Mouse (Mus musculus): Measurements from ENCODE around the gene March1. TPM values are rescaled to one million over a fixed set of nuclear protein-coding genes. Genes with fewer than 3 reads are reported as not detected.

Gene March1
- polyA plus RNA-seq (2012; ENCODE audit: insufficient read depth, low replicate concordance): 0.09 TPM in 1 of 2 replicates, not detected in the other

DNA sequence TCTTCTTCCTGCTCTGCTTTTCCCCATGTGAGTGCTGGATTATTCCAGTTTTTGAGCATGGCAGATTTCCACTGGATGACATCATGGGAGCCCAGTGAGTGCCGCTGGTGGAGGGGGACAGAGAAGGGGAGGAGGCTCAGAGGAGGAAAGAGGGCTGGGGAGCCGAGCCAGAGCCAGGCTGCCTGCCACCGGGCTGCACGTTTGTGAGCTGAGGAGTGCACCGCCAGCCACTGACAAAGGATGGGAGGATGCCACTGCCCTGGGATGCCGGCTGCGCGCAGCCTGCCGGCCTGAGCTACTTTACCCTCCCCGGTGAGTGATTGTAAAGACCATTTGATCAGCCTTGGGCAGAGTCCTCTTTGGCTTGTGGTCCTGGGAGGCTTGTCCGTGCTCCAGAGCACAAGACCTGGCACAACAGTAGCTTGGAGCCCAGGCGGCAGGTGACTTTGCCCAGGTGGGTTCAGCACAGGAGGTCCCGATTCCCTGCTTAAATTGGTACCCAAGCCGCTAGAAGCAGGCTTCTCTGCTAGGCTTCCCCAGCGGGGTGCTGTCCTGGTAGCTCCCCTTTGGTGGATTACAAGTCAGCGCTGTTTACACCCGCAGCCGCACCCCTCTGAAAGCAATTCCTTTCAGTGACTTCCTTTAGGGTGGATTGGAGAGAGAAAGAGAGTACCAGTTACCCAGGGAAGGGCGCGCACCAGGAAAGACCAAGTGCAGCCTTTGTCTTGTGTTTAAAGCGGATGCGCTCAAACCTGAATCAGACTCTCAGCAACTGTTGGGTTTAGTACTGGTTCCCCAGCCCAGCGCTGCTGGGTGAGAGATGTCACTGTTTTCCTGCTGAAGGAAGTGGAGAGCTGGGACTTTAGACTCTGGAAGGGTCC, at the start of gene March1:
Gene March1 (plus strand): TSS at position 30 of the 881 bp plus-strand sequence.
- TF ChIP-seq FLI1 (IDR thresholded peaks at IDR 0.05; ENCODE audit: low read length) (no peak), GATA1 (IDR thresholded peaks at IDR 0.05; ENCODE audit: borderline replicate concordance, low read length) (no peak)
- Histone ChIP-seq H3K27me3 (replicated peaks) (peaks cover 2% of the 10 kb centered on the region), H3K36me3 (replicated peaks; ENCODE audit: low read length) (no peaks in the 10 kb centered on the region), H3K9me3 (peaks cover 5% of the 10 kb centered on the region; the same call in 1 of the 2 replicates), H3K4me3 (replicated peaks) (no peak within 1 kb of the TSS), H3K4me1 (no peaks in the 10 kb centered on the region)

DNA sequence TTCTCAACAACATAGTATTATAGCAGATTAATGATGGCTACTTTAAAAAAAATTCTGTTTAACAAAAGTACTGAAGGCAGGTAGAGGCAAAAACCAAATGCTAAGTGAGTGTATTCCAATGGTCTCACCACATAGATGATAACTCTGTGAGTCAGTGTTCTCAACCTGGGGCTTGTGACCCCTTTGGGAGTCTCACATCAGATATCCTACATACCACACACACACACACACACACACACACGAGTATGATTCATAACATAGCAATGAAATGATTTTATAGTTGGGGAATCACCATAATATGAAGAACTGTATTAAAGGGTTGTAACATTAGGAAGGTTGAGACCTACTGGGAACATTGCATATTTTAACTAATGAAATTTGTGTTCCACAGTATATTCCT, 30.8 kb upstream of the March1 start:
- Histone ChIP-seq H3K27me3 (replicated peaks) (no peaks in the 10 kb centered on the region), H3K4me3 (replicated peaks) (no peak overlapping the region), H3K9me3 (peaks cover 5% of the 10 kb centered on the region), H3K36me3 (replicated peaks; ENCODE audit: low read length) (no peaks in the 10 kb centered on the region), H3K4me1 (no peaks in the 10 kb centered on the region)
- TF ChIP-seq FLI1 (IDR thresholded peaks at IDR 0.05; ENCODE audit: low read length): no peak
- no peak for TF ChIP-seq GATA1 (IDR thresholded peaks at IDR 0.05; ENCODE audit: borderline replicate concordance, low read length)

DNA sequence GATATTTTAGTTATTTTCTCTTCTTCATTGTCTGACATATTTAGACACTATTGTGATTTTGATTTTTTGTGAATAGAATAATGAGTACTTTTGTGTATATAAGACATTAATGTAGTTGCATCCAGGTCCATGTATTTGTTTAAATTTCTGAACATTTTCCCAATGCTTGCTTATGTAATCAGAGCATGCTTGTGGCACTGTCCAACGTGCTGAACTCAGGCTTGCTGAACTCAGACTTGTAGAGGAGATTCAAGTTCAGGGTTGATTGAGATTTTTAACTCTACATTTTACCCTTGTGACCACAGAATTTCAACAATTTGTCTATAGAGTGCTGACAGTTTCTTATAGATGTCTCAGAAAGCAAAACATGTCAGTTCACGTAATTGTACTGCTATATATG, 14.5 kb upstream of the March1 start:
- Histone ChIP-seq H3K4me3 (replicated peaks) (no peak overlapping the region), H3K36me3 (replicated peaks; ENCODE audit: low read length) (no peaks in the 10 kb centered on the region), H3K9me3 (peaks cover 2% of the 10 kb centered on the region; the same call in 1 of the 2 replicates), H3K4me1 (no peaks in the 10 kb centered on the region), H3K27me3 (replicated peaks) (no peaks in the 10 kb centered on the region)
- TF ChIP-seq GATA1 (IDR thresholded peaks at IDR 0.05; ENCODE audit: borderline replicate concordance, low read length) (no peak), FLI1 (IDR thresholded peaks at IDR 0.05; ENCODE audit: low read length) (no peak)

DNA sequence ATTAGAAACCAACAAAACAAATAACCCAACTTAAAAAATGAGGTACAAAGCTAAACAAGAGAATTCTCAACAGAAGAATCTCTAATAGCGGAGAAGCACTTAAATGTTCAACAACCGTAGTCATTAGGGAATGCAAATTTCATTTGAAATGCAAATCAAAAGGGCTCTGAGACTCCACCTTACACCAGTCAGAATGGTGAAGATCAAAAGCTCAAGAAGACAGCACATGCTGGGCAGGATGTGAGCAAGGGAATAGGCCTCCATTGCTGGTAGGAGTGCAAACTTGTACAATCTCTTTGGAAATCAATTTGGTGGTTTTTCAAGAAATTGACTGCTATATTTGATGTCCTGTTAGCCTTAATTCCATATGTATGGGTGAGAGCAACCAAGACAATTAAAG, 8.2 kb upstream of the March1 start:
- TF ChIP-seq FLI1 (IDR thresholded peaks at IDR 0.05; ENCODE audit: low read length): no peak
- no peak for TF ChIP-seq GATA1 (IDR thresholded peaks at IDR 0.05; ENCODE audit: borderline replicate concordance, low read length)
- no peaks in the 10 kb centered on the region for H3K36me3 ChIP-seq (replicated peaks; ENCODE audit: low read length)
- H3K4me3 ChIP-seq (replicated peaks): no peak overlapping the region
- H3K4me1 ChIP-seq: no peaks in the 10 kb centered on the region
- H3K9me3 ChIP-seq: peaks cover 1% of the 10 kb centered on the region; the same call in 1 of the 2 replicates
- H3K27me3 ChIP-seq (replicated peaks): no peaks in the 10 kb centered on the region

DNA sequence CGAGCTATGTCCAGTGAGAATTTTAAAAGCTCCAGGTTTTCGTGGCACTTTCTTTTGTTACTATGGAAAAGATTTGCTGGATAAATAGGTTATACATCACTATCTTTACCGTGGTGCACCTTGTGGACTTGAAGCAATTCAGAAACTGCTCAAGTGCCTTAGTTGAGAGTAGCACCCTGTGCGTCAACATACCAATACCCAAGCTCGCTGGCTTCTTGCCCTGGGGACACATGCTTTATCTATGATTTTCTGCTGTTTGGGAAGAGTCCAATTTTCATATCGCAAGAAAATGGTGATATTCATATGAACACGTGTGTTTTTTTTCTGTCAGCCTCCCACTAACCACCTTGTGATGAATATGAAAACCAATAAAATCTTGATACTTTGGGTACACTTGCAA, 1.3 kb downstream of the March1 start:
- peaks cover 2% of the 10 kb centered on the region for H3K27me3 ChIP-seq (replicated peaks)
- no peaks in the 10 kb centered on the region for H3K36me3 ChIP-seq (replicated peaks; ENCODE audit: low read length)
- H3K4me3 ChIP-seq (replicated peaks): no peak overlapping the region
- no peaks in the 10 kb centered on the region for H3K4me1 ChIP-seq
- TF ChIP-seq FLI1 (IDR thresholded peaks at IDR 0.05; ENCODE audit: low read length) (no peak), GATA1 (IDR thresholded peaks at IDR 0.05; ENCODE audit: borderline replicate concordance, low read length) (no peak)
- H3K9me3 ChIP-seq: peaks cover 5% of the 10 kb centered on the region; the same call in 1 of the 2 replicates

DNA sequence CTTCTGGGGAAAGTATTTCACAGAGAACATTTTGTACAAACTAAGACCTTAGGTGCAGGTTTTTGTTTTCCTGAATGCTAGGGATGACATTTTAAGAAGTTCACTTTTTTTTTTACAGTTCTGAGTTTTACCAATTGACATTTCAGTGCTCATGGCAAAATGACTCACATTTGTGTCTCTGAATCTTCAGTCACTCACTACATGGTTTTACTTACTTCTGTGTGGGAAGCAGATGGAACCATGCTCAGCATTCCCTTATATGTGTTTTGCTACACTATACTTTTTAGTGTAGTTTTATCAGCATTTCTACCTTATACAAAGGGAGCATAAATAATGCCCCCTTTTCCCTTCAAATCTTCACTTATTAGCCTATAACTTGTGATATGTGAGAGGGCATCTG, 27.2 kb downstream of the March1 start:
- Histone ChIP-seq H3K9me3 (no peaks in the 10 kb centered on the region), H3K36me3 (replicated peaks; ENCODE audit: low read length) (no peaks in the 10 kb centered on the region), H3K4me1 (no peaks in the 10 kb centered on the region), H3K27me3 (replicated peaks) (no peaks in the 10 kb centered on the region), H3K4me3 (replicated peaks) (no peak overlapping the region)
- TF ChIP-seq FLI1 (IDR thresholded peaks at IDR 0.05; ENCODE audit: low read length) (no peak), GATA1 (IDR thresholded peaks at IDR 0.05; ENCODE audit: borderline replicate concordance, low read length) (no peak)

DNA sequence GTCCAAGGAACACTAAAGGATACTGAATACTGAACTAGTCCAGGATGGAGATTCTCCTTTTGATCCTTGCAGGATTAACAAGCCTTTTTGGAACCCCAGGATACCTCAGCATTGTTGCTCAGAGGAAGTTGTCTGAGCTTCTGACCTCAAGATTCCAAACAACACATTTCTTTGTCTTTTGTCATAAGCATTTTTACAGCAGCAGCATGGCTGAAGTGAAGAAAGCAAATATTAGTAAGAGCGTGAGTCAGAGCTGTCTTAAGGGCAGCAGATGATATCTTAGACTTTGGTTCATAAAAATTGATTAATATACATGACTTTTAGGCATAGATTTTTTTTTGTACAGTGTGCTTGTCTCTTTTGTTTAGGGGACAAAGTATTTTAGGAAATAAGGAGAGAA, 27.8 kb downstream of the March1 start:
- no peaks in the 10 kb centered on the region for H3K27me3 ChIP-seq (replicated peaks)
- H3K9me3 ChIP-seq: no peaks in the 10 kb centered on the region
- H3K4me1 ChIP-seq: no peaks in the 10 kb centered on the region
- H3K4me3 ChIP-seq (replicated peaks): no peak overlapping the region
- no peaks in the 10 kb centered on the region for H3K36me3 ChIP-seq (replicated peaks; ENCODE audit: low read length)
- TF ChIP-seq FLI1 (IDR thresholded peaks at IDR 0.05; ENCODE audit: low read length) (no peak), GATA1 (IDR thresholded peaks at IDR 0.05; ENCODE audit: borderline replicate concordance, low read length) (no peak)

DNA sequence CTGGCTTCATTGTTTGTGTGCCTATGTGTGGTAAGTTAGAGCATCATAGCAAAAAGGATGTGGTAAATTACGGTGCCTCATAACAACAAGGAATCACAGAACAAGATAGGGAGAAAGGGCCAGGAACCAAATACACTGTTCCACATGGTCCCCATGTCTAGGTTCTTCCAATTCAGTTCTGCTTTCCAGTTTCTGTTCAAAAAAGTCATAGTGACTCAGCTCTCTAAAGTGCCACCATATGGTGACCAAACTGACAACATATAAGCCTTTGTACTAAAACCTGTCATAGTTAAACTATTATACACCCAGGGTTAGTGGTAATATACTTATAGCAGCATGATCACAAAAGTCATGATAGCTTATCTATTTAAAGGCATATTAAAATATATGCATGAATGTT, 28.2 kb downstream of the March1 start:
- H3K36me3 ChIP-seq (replicated peaks; ENCODE audit: low read length): no peaks in the 10 kb centered on the region
- H3K4me1 ChIP-seq: no peaks in the 10 kb centered on the region
- TF ChIP-seq GATA1 (IDR thresholded peaks at IDR 0.05; ENCODE audit: borderline replicate concordance, low read length) (no peak), FLI1 (IDR thresholded peaks at IDR 0.05; ENCODE audit: low read length) (no peak)
- no peaks in the 10 kb centered on the region for H3K9me3 ChIP-seq
- H3K27me3 ChIP-seq (replicated peaks): no peaks in the 10 kb centered on the region
- no peak overlapping the region for H3K4me3 ChIP-seq (replicated peaks)

DNA sequence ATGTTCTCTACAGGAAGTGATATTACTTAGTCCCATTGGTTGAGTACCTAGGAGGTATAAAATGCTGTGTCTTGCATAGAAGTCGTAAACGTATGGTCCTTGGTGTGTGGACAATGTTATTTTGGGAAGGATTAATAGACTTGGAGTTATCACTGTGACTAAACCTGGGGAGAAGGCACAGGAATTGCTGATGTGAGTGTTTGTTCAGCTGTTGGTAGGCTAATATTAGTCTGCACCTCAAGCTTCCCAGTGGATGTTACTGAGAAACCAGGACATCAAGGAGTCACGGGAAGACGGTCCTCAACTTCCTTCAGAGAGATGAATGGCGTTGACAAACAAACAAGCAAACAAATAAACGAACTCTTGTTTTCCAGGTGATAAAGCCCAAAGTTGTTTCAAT, 38.2 kb downstream of the March1 start:
- no peaks in the 10 kb centered on the region; the same call in 1 of the 2 replicates for H3K4me1 ChIP-seq
- H3K9me3 ChIP-seq: peaks cover 10% of the 10 kb centered on the region
- H3K36me3 ChIP-seq (replicated peaks; ENCODE audit: low read length): no peaks in the 10 kb centered on the region
- no peak overlapping the region for H3K4me3 ChIP-seq (replicated peaks)
- no peak for TF ChIP-seq GATA1 (IDR thresholded peaks at IDR 0.05; ENCODE audit: borderline replicate concordance, low read length)
- TF ChIP-seq FLI1 (IDR thresholded peaks at IDR 0.05; ENCODE audit: low read length): no peak
- no peaks in the 10 kb centered on the region for H3K27me3 ChIP-seq (replicated peaks)

DNA sequence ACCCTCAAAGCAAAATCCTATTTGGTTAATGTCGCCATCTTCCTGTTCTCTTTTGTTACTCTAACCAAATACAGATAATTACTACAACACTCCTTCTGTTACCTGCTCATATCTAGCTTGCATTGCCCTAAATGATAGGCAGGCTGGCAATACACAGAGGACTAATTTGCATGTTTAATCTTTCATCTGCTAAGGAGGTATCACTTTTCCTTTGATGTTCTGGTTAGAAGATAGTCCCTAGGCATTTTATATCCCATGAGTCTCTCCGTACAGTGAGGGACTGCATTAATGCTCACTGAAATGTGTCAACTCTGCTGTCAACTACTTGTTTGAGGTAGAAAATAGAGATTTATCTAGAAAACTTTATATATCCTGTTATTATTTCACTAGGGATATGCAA, 44.2 kb downstream of the March1 start:
- no peak overlapping the region for H3K4me3 ChIP-seq (replicated peaks)
- TF ChIP-seq GATA1 (IDR thresholded peaks at IDR 0.05; ENCODE audit: borderline replicate concordance, low read length) (no peak), FLI1 (IDR thresholded peaks at IDR 0.05; ENCODE audit: low read length) (no peak)
- peaks cover 10% of the 10 kb centered on the region for H3K9me3 ChIP-seq
- no peaks in the 10 kb centered on the region for H3K36me3 ChIP-seq (replicated peaks; ENCODE audit: low read length)
- no peaks in the 10 kb centered on the region for H3K4me1 ChIP-seq
- no peaks in the 10 kb centered on the region for H3K27me3 ChIP-seq (replicated peaks)

Data from megakaryocyte, embryonic 14.5 days (primary cell).